Mouse (Mus musculus) CH12.LX (cell line): ENCODE measurements around the gene Htr6. TPM values are rescaled to one million over a fixed set of nuclear protein-coding genes. Genes with fewer than 3 reads are reported as not detected.
A peak's percentile ranks its signal among the peaks of the same experiment; 100 is the strongest.

Experiments
- DNase-seq: peaks from one replicate; pipeline ENCODE4 v3.0.0-alpha.2; 2013; ENCODE audit errors: extremely low read depth
- H3K27ac ChIP-seq: 2 replicates; pipeline ENCODE4 v1.5.1; 2012; ENCODE audit warnings: low read depth, mild to moderate bottlenecking, control low read depth, moderate library complexity; ENCODE audit not compliant: insufficient read depth
- H3K27me3 ChIP-seq: replicated peaks from 2 replicates; pipeline ENCODE3; 2012; ENCODE audit warnings: inconsistent platforms
- H3K36me3 ChIP-seq, 2 experiments: replicated peaks in 1 of 2; 2 replicates each; pipeline versions ENCODE3 to v1.6.1; 2012; ENCODE audit warnings: inconsistent platforms in 1 of 2, low read length in 1 of 2, mild to moderate bottlenecking in 1 of 2, mixed read lengths in 1 of 2, moderate library complexity in 1 of 2; ENCODE audit not compliant: control insufficient read depth in 1 of 2, insufficient read depth in 1 of 2
- H3K4me1 ChIP-seq, 2 experiments: 2 replicates each; pipeline ENCODE4 v1.6.1; 2012; ENCODE audit warnings: inconsistent platforms in 1 of 2, moderate library complexity in 1 of 2; ENCODE audit not compliant: insufficient read depth in 2 of 2, control insufficient read depth in 1 of 2
- H3K4me2 ChIP-seq: 2 replicates; pipeline ENCODE4 v1.6.1; 2012; ENCODE audit warnings: low read depth, mild to moderate bottlenecking, control low read depth; ENCODE audit not compliant: poor library complexity, insufficient read depth, severe bottlenecking
- H3K4me3 ChIP-seq, 3 experiments: fragments of 150-350 bp in 1 of 3; sonication (generic) in 1 of 3; replicated peaks in 1 of 3; 2 replicates each; pipeline versions ENCODE3 to v1.5.1; 2011 to 2012; ENCODE audit warnings: low read depth in 2 of 3, low read length in 2 of 3, mild to moderate bottlenecking in 2 of 3, moderate library complexity in 2 of 3, control low read depth in 1 of 3, improper control_type of control experiment in 1 of 3, inconsistent platforms in 1 of 3, mixed read lengths in 1 of 3; ENCODE audit not compliant: poor library complexity in 1 of 3
- H3K79me2 ChIP-seq: replicated peaks from 2 replicates; pipeline ENCODE4 v1.6.1; 2012; ENCODE audit warnings: mild to moderate bottlenecking, moderate library complexity; ENCODE audit not compliant: control insufficient read depth, poor library complexity, insufficient read depth, severe bottlenecking; ENCODE audit errors: extremely low read depth
- H3K9ac ChIP-seq: 2 replicates; pipeline ENCODE4 v1.6.1; 2012; ENCODE audit warnings: low read depth, mild to moderate bottlenecking, control low read depth, moderate library complexity; ENCODE audit not compliant: insufficient read depth
- H3K9me3 ChIP-seq: replicated peaks from 2 replicates; pipeline ENCODE3; 2012; ENCODE audit warnings: low read length, inconsistent platforms, mixed read lengths
- BHLHE40 ChIP-seq: IDR thresholded peaks from 2 replicates; pipeline ENCODE4 v1.6.1; 2011; ENCODE audit warnings: mild to moderate bottlenecking, low read depth, low read length, improper control_type of control experiment
- CHD1 ChIP-seq: IDR thresholded peaks from 2 replicates; pipeline ENCODE4 v1.6.1; 2012; ENCODE audit warnings: low read depth, low read length, improper control_type of control experiment, inconsistent platforms
- CTCF ChIP-seq, 2 experiments: IDR thresholded peaks in 1 of 2; conservative IDR thresholded peaks in 1 of 2; 2 replicates each; pipeline ENCODE4 v1.5.1; 2011 to 2012; ENCODE audit warnings: low read depth in 2 of 2, low read length in 2 of 2, improper control_type of control experiment in 1 of 2, inconsistent platforms in 1 of 2, mild to moderate bottlenecking in 1 of 2, moderate library complexity in 1 of 2
- E2F4 ChIP-seq: IDR thresholded peaks from 2 replicates; pipeline ENCODE4 v1.6.1; 2011; ENCODE audit warnings: low read depth, low read length, improper control_type of control experiment; ENCODE audit not compliant: insufficient replicate concordance
- ELF1 ChIP-seq: IDR thresholded peaks from 2 replicates; pipeline ENCODE4 v1.6.1; 2014; ENCODE audit warnings: low read depth, mild to moderate bottlenecking, inconsistent platforms, low read length, improper control_type of control experiment
- EP300 ChIP-seq: IDR thresholded peaks from 2 replicates; pipeline ENCODE4 v1.6.1; 2011; ENCODE audit warnings: low read length, improper control_type of control experiment
- ETS1 ChIP-seq: conservative IDR thresholded peaks from 2 replicates; pipeline ENCODE4 v1.6.1; 2012; ENCODE audit warnings: low read depth, mild to moderate bottlenecking, inconsistent platforms, low read length, improper control_type of control experiment, moderate library complexity
- GABPA ChIP-seq: IDR thresholded peaks from 2 replicates; pipeline ENCODE4 v1.6.1; 2012; ENCODE audit warnings: low read depth, low read length, improper control_type of control experiment, inconsistent platforms; ENCODE audit not compliant: insufficient replicate concordance
- JUN ChIP-seq: IDR thresholded peaks from 2 replicates; pipeline ENCODE4 v1.6.1; 2011; ENCODE audit warnings: low read depth, mild to moderate bottlenecking, low read length, improper control_type of control experiment, moderate library complexity; ENCODE audit not compliant: insufficient read depth
- KAT2A ChIP-seq: IDR thresholded peaks from 2 replicates; pipeline ENCODE4 v1.6.1; 2012; ENCODE audit warnings: low read length, improper control_type of control experiment, inconsistent platforms; ENCODE audit not compliant: insufficient replicate concordance
- MAFK ChIP-seq: IDR thresholded peaks from 2 replicates; pipeline ENCODE4 v1.6.1; 2011; ENCODE audit warnings: low read length, improper control_type of control experiment; ENCODE audit not compliant: insufficient replicate concordance
- MAZ ChIP-seq: IDR thresholded peaks from 2 replicates; pipeline ENCODE4 v1.6.1; 2012; ENCODE audit warnings: low read depth, mild to moderate bottlenecking, inconsistent platforms, low read length, improper control_type of control experiment, moderate library complexity
- MYC ChIP-seq: IDR thresholded peaks from 2 replicates; pipeline ENCODE4 v1.6.1; 2011; ENCODE audit warnings: low read depth, mild to moderate bottlenecking, improper control_type of control experiment, low read length
- NELFE ChIP-seq: IDR thresholded peaks from 2 replicates; pipeline ENCODE4 v1.6.1; 2011; ENCODE audit warnings: low read depth, low read length, improper control_type of control experiment
- POLR2AphosphoS2 ChIP-seq: IDR thresholded peaks from 2 replicates; pipeline ENCODE4 v1.6.1; 2011; ENCODE audit warnings: low read depth, low read length, improper control_type of control experiment
- RAD21 ChIP-seq: IDR thresholded peaks from 2 replicates; pipeline ENCODE4 v1.6.1; 2011; ENCODE audit warnings: low read depth, mild to moderate bottlenecking, low read length, improper control_type of control experiment, moderate library complexity
- SIN3A ChIP-seq: IDR thresholded peaks from 2 replicates; pipeline ENCODE4 v1.6.1; 2012; ENCODE audit warnings: low read length, improper control_type of control experiment, inconsistent platforms
- SMC3 ChIP-seq: IDR thresholded peaks from 2 replicates; pipeline ENCODE4 v1.6.1; 2011; ENCODE audit warnings: low read depth, low read length, improper control_type of control experiment
- TBP ChIP-seq: conservative IDR thresholded peaks from 2 replicates; pipeline ENCODE4 v1.6.1; 2011; ENCODE audit warnings: low read depth, low read length, improper control_type of control experiment
- UBTF ChIP-seq: IDR thresholded peaks from 2 replicates; pipeline ENCODE4 v1.6.1; 2012; ENCODE audit warnings: low read depth, mild to moderate bottlenecking, inconsistent platforms, low read length, improper control_type of control experiment, moderate library complexity
- USF1 ChIP-seq: IDR thresholded peaks from 2 replicates; pipeline ENCODE4 v1.6.1; 2014; ENCODE audit warnings: low read depth, mild to moderate bottlenecking, inconsistent platforms, low read length, improper control_type of control experiment
- ZC3H11A ChIP-seq: IDR thresholded peaks from 2 replicates; pipeline ENCODE4 v1.6.1; 2012; ENCODE audit warnings: low read depth, mild to moderate bottlenecking, inconsistent platforms, low read length, improper control_type of control experiment
- ZNF384 ChIP-seq: IDR thresholded peaks from 2 replicates; pipeline ENCODE4 v1.6.1; 2012; ENCODE audit warnings: low read depth, low read length, improper control_type of control experiment, inconsistent platforms
- dilution Hi-C: fragments of 300-500 bp; cut with MboI; formaldehyde crosslinking; loops from 2 replicates; pipeline ENCODE4 v1.14.3; 2020; ENCODE audit warnings: low sequenced_read_pairs; ENCODE audit not compliant: extremely low pct_unique_long_range_greater_than_20kb, extremely low pct_ligation_motif_present
- in situ Hi-C: fragments of 300-500 bp; cut with MboI; formaldehyde crosslinking; loops from 3 replicates; pipeline ENCODE4 v1.14.3; 2019; ENCODE audit warnings: low sequenced_read_pairs, low pct_ligation_motif_present, low pct_unique_long_range_greater_than_20kb, mixed read lengths
- polyA plus RNA-seq: library from polyadenylated mRNA; unstranded; fragments of >175 nt; gene quantifications from 2 replicates; pipeline ENCODE4 v1.2.1, GENCODE M21; 2012; ENCODE audit warnings: low read depth; ENCODE audit not compliant: insufficient read length
- total RNA-seq, 2 experiments: library from RNA; depleted of rRNA; stranded (reverse); fragments of 300-350 nt in 1 of 2; fragments of >200 nt in 1 of 2; gene quantifications; 2 replicates each; pipeline ENCODE4 v1.2.3; 2012 to 2014

Gene Htr6
- total and polyA plus RNA-seq, 3 experiments, result not detected

DNA sequence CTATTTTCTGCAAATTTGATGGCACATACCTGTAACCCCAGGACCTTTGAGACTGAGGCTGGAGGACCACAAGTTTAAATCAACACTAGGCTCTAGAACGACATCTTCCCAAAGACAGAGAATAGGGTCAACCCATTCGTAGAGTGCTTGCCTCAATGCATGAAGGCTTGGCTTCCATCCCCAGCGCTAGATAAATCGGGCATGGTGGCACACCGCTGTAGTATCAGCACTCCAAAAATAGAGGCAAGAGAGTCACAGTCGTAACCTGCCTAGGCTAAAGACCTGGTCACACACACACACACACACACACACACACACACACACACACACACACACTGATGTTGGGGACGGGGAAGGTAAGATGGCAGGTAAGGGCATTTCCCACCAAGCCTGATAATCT, 4.9 kb upstream of the Htr6 start:
- no peaks in the 10 kb centered on the region for H3K79me2 ChIP-seq
- H3K27ac ChIP-seq, result no peak overlapping the region
- H3K9me3 ChIP-seq, result no peaks in the 10 kb centered on the region
- no peak overlapping the region for H3K4me2 ChIP-seq
- no peak overlapping the region for H3K9ac ChIP-seq
- peaks cover 0 to 6% of the 10 kb centered on the region in 2 experiments for H3K36me3 ChIP-seq
- dilution Hi-C loops, result no loop called here
- DNase-seq, result no peak
- H3K4me3 ChIP-seq, result no peak overlapping the region
- in situ Hi-C loops, result loop anchor here (10.0 kb wide), 2 partner anchors 175 to 205 kb away; no protein-coding TSS in a partner anchor
- peaks cover 4% of the 10 kb centered on the region in 2 experiments; a peak in 2 of 4 replicates for H3K4me1 ChIP-seq
- TF ChIP-seq GABPA, result no peak
- peaks cover 16% of the 10 kb centered on the region for H3K27me3 ChIP-seq

DNA sequence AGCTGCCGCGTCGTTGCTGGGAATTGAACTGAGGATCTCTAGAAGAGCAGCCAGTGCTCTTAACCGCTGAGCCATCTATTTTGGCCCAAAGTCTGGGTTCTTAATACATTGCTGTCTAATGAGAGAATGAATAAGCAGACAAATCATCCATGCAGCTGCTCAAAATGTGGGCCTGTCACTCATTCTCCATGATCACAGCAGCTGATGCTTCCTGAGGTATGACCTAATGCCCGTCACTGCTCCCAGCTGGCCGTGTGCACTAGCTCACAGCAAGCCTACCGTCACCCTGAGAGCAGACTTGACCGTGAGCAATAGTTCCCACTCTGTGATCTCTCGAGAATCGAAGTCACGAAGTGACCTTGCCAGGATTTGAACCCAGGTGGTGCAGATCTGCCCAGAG, 4.1 kb upstream of the Htr6 start:
- no peak for DNase-seq
- Histone ChIP-seq H3K4me1 (peaks cover 4% of the 10 kb centered on the region in 2 experiments; a peak in 2 of 4 replicates), H3K9ac (no peak overlapping the region), H3K9me3 (peaks cover 2% of the 10 kb centered on the region), H3K27ac (no peak overlapping the region), H3K36me3 (peaks cover 0 to 1% of the 10 kb centered on the region in 2 experiments), H3K4me2 (no peak overlapping the region), H3K4me3 (no peak overlapping the region), H3K27me3 (peaks cover 23% of the 10 kb centered on the region), H3K79me2 (no peaks in the 10 kb centered on the region)
- TF ChIP-seq E2F4 (no peak), UBTF (no peak), MAFK (no peak), MYC (no peak), BHLHE40 (no peak), JUN (no peak), ZC3H11A (no peak), SIN3A (no peak), ZNF384 (no peak), KAT2A (no peak), EP300 (no peak)
- dilution Hi-C loops, result no loop called here
- in situ Hi-C loops, result loop anchor here (5.0 to 10.0 kb wide), 2 partner anchors 107 to 155 kb away; partner anchors contain the start of gene Tmco4

DNA sequence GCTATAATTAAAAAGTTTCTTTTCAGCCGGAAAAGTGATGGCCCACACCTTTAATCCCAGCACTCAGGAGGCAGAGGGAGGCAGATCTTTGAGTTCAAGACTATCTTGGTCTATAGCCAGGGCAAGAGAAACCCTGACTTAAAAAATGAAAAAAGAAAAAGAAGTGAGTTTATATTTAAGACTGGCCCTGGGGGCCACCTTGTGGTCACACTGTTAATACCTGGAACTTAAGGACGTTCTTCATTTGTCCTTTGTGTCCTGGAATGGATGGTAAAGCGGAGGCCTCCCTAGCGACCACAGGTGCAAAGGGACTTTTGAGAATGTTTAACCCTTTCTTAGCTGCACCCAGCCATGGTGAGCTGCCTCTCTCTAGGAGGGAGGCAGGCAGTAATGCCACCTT, 3.4 kb upstream of the Htr6 start:
- in situ Hi-C loops, result loop anchor here (5.0 to 10.0 kb wide), 2 partner anchors 106 to 154 kb away; partner anchors contain the start of gene Tmco4
- Histone ChIP-seq H3K9ac (no peak overlapping the region), H3K36me3 (no peaks in the 10 kb centered on the region), H3K79me2 (no peaks in the 10 kb centered on the region), H3K4me3 (no peak overlapping the region), H3K27ac (no peak overlapping the region), H3K4me1 (peaks cover 4% of the 10 kb centered on the region in 2 experiments; a peak in 2 of 4 replicates), H3K4me2 (peak overlapping the region; percentile 19; the same call in 1 of the 2 replicates), H3K27me3 (peaks cover 29% of the 10 kb centered on the region), H3K9me3 (peaks cover 5% of the 10 kb centered on the region)
- DNase-seq, result peak; percentile 12
- dilution Hi-C loops, result no loop called here
- TF ChIP-seq POLR2AphosphoS2, result no peak
- TF ChIP-seq ELF1, result no peak
- no peak for TF ChIP-seq SIN3A
- TF ChIP-seq CTCF (conservative IDR thresholded peaks at IDR 0.05 in 1 of 2, IDR thresholded peaks at IDR 0.05 in 1 of 2; ENCODE audit: low read depth in 2 of 2, low read length in 2 of 2), result peak; percentile 7 to 63; a peak in 2 of 4 replicates
- no peak for TF ChIP-seq E2F4
- peak; percentile 51; the same call in 1 of the 2 replicates for TF ChIP-seq SMC3
- no peak for TF ChIP-seq TBP
- TF ChIP-seq CHD1, result no peak
- TF ChIP-seq RAD21, result peak; percentile 49
- TF ChIP-seq ETS1, result no peak
- TF ChIP-seq MAZ, result no peak
- no peak for TF ChIP-seq NELFE
- TF ChIP-seq MYC, result no peak
- peak; percentile 8; the same call in 1 of the 2 replicates for TF ChIP-seq ZNF384
- no peak for TF ChIP-seq USF1
- TF ChIP-seq BHLHE40, result no peak
